Mouse (Mus musculus) testis, adult 2 months (tissue): ENCODE measurements around the gene Ncf1. TPM values are rescaled to one million over a fixed set of nuclear protein-coding genes. Genes with fewer than 3 reads are reported as not detected.

ENCODE experiments used
- H3K27ac ChIP-seq: fragments of 200-500 bp; 2 replicates; pipeline ENCODE4 v1.5.1; 2012; ENCODE audit warnings: low read depth, low read length; ENCODE audit not compliant: control insufficient read depth, insufficient read depth
- H3K27me3 ChIP-seq: fragments of 200-500 bp; 2 replicates; pipeline ENCODE4 v1.6.1; 2012; ENCODE audit warnings: mild to moderate bottlenecking, low read length, moderate library complexity; ENCODE audit not compliant: control insufficient read depth, insufficient read depth
- H3K36me3 ChIP-seq: fragments of 200-500 bp; 2 replicates; pipeline ENCODE4 v1.6.1; 2012; ENCODE audit warnings: mild to moderate bottlenecking, low read length; ENCODE audit not compliant: control insufficient read depth, insufficient read depth
- H3K4me1 ChIP-seq: fragments of 200-500 bp; 2 replicates; pipeline ENCODE4 v1.6.1; 2012; ENCODE audit warnings: low read length; ENCODE audit not compliant: control insufficient read depth, insufficient read depth
- H3K4me3 ChIP-seq: fragments of 200-500 bp; 2 replicates; pipeline ENCODE4 v1.5.1; 2012; ENCODE audit warnings: low read depth, mild to moderate bottlenecking, low read length, moderate library complexity, mixed read lengths; ENCODE audit not compliant: control insufficient read depth
- CTCF ChIP-seq: fragments of 200-500 bp; IDR thresholded peaks from 2 replicates; pipeline ENCODE4 v1.5.1; 2012; ENCODE audit warnings: low read depth, mild to moderate bottlenecking, inconsistent platforms, low read length, moderate library complexity; ENCODE audit not compliant: control insufficient read depth, insufficient read depth, insufficient replicate concordance
- POLR2A ChIP-seq: fragments of 200-500 bp; IDR thresholded peaks from 2 replicates; pipeline ENCODE4 v1.6.1; 2012; ENCODE audit warnings: low read depth, mild to moderate bottlenecking, inconsistent platforms, low read length, moderate library complexity; ENCODE audit not compliant: control insufficient read depth
- polyA plus RNA-seq: library from polyadenylated mRNA; depleted of rRNA; stranded (reverse); fragments of >200 nt; gene quantifications from 2 replicates; pipeline ENCODE4 v1.2.3, GENCODE M21; 2012; rRNA removed

Gene Ncf1
- polyA plus RNA-seq = 0.56 and 0.67 TPM in 2 replicates

DNA sequence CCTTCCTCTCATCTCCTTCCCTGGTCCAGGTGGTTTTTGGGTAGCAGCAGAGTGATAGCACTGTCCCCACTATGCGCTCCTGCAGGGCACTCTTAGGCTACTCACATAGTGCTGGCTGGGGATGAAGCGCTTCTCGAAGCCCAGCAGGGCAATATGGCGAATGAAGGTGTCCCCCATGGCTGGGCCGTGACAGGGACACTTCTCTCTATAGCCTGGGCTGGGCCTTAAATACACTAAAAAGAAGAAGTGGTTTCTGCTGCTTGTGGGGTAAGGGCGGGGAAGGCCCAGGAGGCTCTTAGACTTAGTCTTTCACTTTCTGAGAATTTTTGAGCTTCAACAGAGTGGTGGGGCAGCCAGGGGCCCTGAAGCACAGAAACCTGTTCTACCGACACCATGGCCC lies at the start of gene Ncf1:
Gene Ncf1, minus strand, starts transcription at position 235 of the 400 bp plus-strand sequence.
- no peaks in the 10 kb centered on the region for H3K36me3 ChIP-seq
- no peak for TF ChIP-seq CTCF
- no peak for TF ChIP-seq POLR2A
- no peak within 1 kb of the TSS for H3K27ac ChIP-seq
- H3K4me1 ChIP-seq = peaks cover 16% of the 10 kb centered on the region
- no peaks in the 10 kb centered on the region for H3K27me3 ChIP-seq
- H3K4me3 ChIP-seq = no peak within 1 kb of the TSS

DNA sequence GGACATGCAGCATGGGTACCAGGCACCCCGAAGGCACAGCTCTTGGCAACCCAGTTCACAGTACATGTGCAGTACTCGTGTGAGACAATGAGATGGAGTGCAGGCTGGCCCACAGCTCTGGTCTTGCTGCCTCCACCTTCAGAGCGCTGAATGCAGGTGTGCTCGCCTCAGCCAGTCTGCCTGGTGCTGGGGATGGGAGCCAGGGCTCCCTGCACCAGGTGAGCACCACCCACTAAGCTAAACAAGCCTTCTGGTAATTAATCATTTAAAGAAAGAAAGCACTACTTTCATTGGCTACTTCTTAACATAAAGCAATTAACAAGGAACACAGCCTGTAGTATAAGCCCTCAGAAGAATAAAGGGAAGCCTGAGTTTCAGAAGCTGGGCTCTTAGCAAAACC lies 47.7 kb upstream of the Ncf1 start:
- Histone ChIP-seq H3K4me1 (no peaks in the 10 kb centered on the region), H3K27me3 (no peaks in the 10 kb centered on the region), H3K27ac (no peak overlapping the region), H3K4me3 (no peak overlapping the region), H3K36me3 (no peaks in the 10 kb centered on the region; the same call in none of the 2 replicates)
- TF ChIP-seq CTCF = no peak
- TF ChIP-seq POLR2A = no peak

DNA sequence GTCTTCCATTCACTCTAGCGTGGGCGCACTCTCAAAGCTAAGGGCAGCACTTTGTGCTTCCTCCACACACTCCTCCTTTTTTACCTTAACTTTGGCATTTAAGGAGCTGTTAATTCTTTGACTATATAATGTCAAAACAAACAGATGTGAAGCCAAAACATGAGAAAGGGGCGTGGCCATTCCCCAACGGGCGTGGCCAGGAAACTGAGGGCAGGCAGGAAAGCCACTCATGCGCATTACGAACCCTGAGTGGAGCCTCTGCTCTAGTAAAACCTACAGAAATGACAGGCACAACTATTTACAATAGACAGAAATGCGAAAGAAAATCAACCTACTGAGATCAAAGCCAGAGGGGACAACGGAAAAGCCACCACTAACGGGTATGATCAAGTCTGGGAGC lies 46.1 kb upstream of the Ncf1 start:
- no peak overlapping the region for H3K27ac ChIP-seq
- H3K4me1 ChIP-seq = no peaks in the 10 kb centered on the region
- no peaks in the 10 kb centered on the region for H3K27me3 ChIP-seq
- H3K4me3 ChIP-seq = no peak overlapping the region
- H3K36me3 ChIP-seq = no peaks in the 10 kb centered on the region; the same call in none of the 2 replicates
- no peak for TF ChIP-seq CTCF
- no peak for TF ChIP-seq POLR2A

DNA sequence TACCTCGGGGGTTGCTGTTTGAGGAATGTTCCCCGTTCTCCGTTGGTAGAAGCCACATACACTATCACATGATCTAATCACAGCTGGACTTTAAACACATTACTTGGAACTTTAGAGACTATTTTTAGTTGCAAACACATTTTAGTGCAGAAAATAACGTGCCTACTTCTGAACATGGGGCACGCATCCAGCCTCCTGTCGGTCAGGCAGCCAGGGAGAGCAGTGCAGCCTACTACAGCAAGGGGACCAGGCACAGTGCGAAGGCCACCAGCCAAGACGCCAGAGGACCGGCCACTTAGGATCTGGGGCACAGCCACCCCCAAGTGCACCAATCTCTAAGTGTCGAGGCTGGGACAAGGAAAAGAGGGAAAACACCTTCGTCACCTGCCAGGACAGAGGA lies 45.6 kb upstream of the Ncf1 start:
- TF ChIP-seq CTCF (no peak), POLR2A (no peak)
- no peaks in the 10 kb centered on the region for H3K27me3 ChIP-seq
- H3K4me3 ChIP-seq = no peak overlapping the region
- no peaks in the 10 kb centered on the region; the same call in none of the 2 replicates for H3K36me3 ChIP-seq
- no peaks in the 10 kb centered on the region for H3K4me1 ChIP-seq
- H3K27ac ChIP-seq = no peak overlapping the region

DNA sequence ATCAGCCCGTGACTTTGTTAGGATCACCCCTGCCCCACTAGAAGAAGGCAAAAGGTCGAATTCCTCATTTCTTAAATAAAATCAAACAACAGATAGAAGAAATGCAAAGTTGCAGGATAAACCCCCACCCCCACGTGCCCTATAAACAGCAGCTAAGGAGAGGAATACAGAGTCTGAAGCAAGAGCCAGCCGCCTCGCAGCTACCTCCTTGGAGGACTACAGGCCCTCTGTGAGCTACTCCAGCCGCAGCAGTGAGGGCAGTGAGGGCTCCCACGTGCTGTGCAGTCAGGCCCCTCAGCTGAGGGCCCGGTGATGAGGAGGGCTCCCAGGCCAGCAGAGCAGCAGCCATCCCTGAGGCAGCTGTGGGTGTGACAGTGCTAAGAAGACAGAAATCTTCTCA lies 44.3 kb upstream of the Ncf1 start:
- Histone ChIP-seq H3K36me3 (no peaks in the 10 kb centered on the region; the same call in none of the 2 replicates), H3K4me1 (no peaks in the 10 kb centered on the region), H3K4me3 (no peak overlapping the region), H3K27me3 (no peaks in the 10 kb centered on the region), H3K27ac (no peak overlapping the region)
- no peak for TF ChIP-seq POLR2A
- no peak for TF ChIP-seq CTCF

DNA sequence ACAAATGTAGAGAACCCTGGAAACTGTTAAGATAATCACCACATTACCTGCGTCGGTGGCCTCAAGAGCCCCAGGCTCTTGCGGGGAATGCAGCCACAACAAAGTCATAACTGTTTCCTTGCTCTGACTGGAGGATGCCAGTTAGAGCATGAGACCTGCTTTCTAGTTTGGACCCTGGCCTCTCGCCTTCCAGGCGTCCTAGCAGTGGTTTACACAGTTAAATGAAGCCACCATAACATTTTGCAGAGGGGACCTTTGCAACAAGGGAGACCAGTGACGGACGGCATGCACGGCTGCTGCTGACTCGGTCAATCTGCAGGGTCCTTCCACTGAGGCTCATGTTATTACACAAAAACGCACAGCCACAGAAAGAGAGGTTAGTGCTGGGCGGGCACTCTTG lies 43.3 kb upstream of the Ncf1 start:
- TF ChIP-seq CTCF (no peak), POLR2A (no peak)
- Histone ChIP-seq H3K36me3 (no peaks in the 10 kb centered on the region; the same call in 1 of the 2 replicates), H3K4me1 (no peaks in the 10 kb centered on the region), H3K27ac (no peak overlapping the region), H3K27me3 (no peaks in the 10 kb centered on the region), H3K4me3 (no peak overlapping the region)

DNA sequence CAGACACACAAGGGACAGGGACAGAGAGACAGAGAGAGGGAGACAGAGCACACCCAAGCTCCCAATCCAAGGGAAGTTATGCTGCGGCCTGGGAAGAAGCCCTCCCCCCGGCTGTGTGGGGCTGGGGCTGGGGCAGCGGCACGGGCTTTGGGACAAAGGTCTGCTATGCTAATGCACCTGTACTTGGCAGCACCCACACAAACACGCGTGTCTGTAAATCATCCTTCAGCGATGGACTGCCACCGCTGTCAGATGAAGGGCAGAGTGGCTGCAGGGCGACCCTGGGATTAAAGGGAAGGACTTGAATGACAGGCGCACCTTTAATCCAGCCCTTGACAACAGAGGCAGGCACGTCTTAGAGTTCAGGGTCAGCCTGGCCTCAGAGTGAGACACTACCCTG lies 42.0 kb upstream of the Ncf1 start:
- TF ChIP-seq POLR2A (no peak), CTCF (no peak)
- Histone ChIP-seq H3K4me3 (no peak overlapping the region), H3K27me3 (no peaks in the 10 kb centered on the region), H3K36me3 (peaks cover under 1% of the 10 kb centered on the region), H3K4me1 (peaks cover 2% of the 10 kb centered on the region; the same call in 1 of the 2 replicates), H3K27ac (no peak overlapping the region)

DNA sequence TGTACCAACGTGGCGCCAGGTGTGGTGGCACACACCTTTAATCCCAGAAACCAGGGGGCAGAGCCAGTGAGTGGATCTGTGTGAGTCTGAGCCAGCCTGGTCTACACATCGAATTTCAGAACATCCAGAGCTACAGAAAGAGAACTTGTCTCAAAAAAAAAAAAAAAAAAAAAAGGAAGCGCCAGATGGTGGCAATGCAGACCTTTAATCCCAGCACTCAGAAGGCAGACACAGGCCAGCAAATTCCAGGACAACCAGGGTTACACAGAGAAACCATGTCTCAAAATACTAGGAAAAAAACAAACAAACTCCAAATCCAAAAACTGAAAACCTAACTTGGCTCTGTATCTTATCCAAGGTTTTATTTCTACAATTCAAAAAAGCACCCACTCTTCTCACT lies 41.1 kb upstream of the Ncf1 start:
- no peaks in the 10 kb centered on the region for H3K27me3 ChIP-seq
- no peak overlapping the region for H3K27ac ChIP-seq
- H3K4me1 ChIP-seq = peaks cover 2% of the 10 kb centered on the region; the same call in 1 of the 2 replicates
- no peak for TF ChIP-seq CTCF
- no peak for TF ChIP-seq POLR2A
- no peak overlapping the region for H3K4me3 ChIP-seq
- peaks cover 2% of the 10 kb centered on the region for H3K36me3 ChIP-seq
